Mouse (Mus musculus): ENCODE results near the gene Gm10142.
"Not testable (repeated sequence)": the region's sequence is repeated elsewhere in the genome, so short reads cannot be mapped to it uniquely, and the experiment has no call there.

Gm10142 gene

GRCm38 (mm10) chr10:77715507-77715906, at the start of gene Gm10142:
Gene Gm10142 (plus strand): TSS chr10:77715807.
- no peak for DNase-seq

- no peak for DNase-seq
Measured at GRCm38 (mm10) chr10:77666342-77666741, 49.3 kb upstream of the Gm10142 start.

DNA sequence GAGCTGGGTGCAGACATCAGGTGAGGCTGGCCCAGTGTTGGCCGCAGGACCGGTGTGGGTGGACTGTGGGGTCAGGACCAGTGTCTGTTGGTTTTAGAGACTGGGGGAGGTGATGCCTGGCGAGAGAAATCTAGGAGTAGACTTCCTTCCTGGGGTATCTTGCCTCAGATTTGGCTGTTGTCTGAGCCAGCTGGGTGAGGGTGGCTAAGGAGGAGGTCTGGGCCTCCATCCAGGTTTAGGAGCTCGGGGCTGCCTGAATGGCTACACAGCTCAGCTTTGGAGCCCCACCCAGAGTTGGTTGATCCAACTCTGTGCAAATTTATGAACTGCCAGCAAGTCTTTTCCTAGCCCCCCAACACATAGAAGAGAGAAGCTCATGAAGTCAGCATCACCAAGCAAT, 48.2 kb upstream of the Gm10142 start:
- no peak for DNase-seq

- DNase-seq = no peak
Measured at GRCm38 (mm10) chr10:77670710-77671109, 44.9 kb upstream of the Gm10142 start.

GRCm38 (mm10) chr10:77671519-77671918, 44.1 kb upstream of the Gm10142 start:
- DNase-seq = no peak

GRCm38 (mm10) chr10:77673765-77674164, 41.8 kb upstream of the Gm10142 start:
- DNase-seq = no peak

GRCm38 (mm10) chr10:77677562-77677961, 38.0 kb upstream of the Gm10142 start:
- no peak for DNase-seq

GRCm38 (mm10) chr10:77682994-77683393, 32.6 kb upstream of the Gm10142 start:
- no peak for DNase-seq

DNA sequence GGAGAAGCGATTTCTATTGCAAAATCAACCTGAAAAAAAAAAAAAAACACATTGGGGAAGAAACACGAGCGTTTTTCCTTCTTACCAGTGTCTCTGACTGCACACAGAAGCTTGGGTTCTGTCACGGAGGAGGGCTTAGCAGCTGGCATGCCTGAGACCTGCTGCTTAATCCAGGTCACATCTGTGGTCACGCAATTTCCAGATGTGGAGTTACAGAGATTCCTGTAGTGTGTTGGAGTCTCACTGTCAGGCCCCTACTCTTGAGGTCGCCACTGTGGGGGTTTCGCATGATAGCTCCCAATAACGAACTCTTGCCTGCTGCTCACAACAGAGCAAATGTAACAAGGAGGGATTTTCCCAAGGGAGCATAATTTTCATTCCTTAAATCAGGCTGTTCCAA, 31.4 kb upstream of the Gm10142 start:
- DNase-seq = no peak

GRCm38 (mm10) chr10:77685895-77686664, 29.5 kb upstream of the Gm10142 start, which contains the start of gene Tspear:
Gene Tspear (plus strand): TSS chr10:77686569.
- no peak for DNase-seq

DNA sequence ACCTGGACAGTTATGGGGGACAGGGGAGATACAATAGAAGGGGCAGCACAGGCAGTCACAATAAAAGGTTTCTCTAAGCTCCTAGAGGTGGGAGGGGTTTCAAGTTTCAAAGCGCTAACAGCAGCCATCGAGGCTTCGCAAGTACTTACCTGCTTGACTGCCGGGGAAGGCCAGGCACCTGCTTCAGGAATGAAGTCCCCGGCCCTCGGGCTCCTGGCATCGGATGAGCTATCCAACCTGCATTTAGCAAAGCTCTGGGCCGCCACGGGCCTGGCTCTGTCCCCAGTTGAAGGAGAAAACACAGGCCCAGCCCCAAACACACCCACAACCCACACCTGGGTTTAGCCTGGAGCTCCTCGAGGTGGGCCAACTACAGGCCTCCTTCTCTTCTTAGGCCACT, 28.6 kb upstream of the Gm10142 start:
- DNase-seq = no peak

DNA sequence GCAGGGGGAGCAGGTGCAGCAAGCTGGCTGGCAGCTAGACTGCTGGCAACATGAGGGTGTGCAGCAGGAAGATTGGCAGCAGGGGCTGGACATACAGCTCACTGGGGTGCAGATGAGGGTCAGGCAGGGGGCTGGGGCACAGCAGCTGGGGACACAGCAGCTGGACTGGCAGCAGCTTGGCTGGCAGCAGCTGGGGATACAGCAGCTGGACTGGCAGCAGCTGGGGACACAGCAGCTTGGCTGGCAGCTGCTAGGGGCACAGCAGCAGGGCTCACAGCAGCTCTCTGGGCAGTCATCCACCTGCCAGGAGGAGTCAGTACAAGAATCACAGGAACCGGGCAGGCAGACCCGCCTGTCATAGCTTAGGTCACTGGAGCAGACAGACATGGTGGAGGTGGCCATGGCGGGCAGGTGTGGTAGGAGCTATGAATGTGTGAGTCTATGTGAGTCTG, 25.2 kb upstream of the Gm10142 start, which contains the start of gene Gm19402:
Gm19402 (minus strand) TSS at position 402 of the 452 bp plus-strand sequence.
- not testable (repeated sequence) for DNase-seq

- no peak for DNase-seq
Measured at GRCm38 (mm10) chr10:77697133-77697532, 18.5 kb upstream of the Gm10142 start, which contains the start of gene Gm9508. Gene Gm9508 (minus strand): TSS chr10:77697233.

GRCm38 (mm10) chr10:77706326-77706725, 9.3 kb upstream of the Gm10142 start, which contains the start of gene Gm10272:
Gene Gm10272 (plus strand): TSS chr10:77706626.
- DNase-seq = no peak

- no peak for DNase-seq
Measured at GRCm38 (mm10) chr10:77709831-77710230, 5.8 kb upstream of the Gm10142 start.

- DNase-seq = not testable (repeated sequence)
Measured at GRCm38 (mm10) chr10:77711157-77711556, 4.5 kb upstream of the Gm10142 start, which contains the start of gene Gm10024. Gene Gm10024 (plus strand): TSS chr10:77711457.

- no peak for DNase-seq
Measured at GRCm38 (mm10) chr10:77713734-77714133, 1.9 kb upstream of the Gm10142 start.

DNA sequence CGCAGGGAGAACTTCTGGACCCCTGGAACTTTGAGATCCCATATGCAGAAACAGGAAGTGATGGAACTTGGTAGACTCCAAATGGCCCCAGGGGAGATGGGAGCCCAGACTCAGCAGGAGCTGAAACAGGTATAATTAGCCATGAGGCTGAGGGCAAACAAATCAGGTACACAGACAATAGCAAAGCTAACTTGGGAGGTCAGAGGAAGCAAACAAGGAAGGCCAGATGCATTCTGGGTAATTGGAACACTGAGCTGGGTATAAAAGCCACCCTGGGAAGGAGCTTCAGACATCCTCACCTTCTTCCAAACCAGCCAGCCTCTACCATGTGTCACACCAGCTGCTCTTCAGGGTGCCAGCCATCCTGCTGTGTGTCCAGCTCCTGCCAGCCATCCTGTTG, 4.7 kb downstream of the Gm10142 start, which contains the start of gene Krtap12-1:
Krtap12-1 (plus strand) TSS at position 301 of the 400 bp plus-strand sequence.
- not testable (repeated sequence) for DNase-seq

- DNase-seq = no peak
Measured at GRCm38 (mm10) chr10:77724855-77725254, 9.2 kb downstream of the Gm10142 start.

- peak; percentile 8 for DNase-seq
Measured at GRCm38 (mm10) chr10:77726186-77726585, 10.6 kb downstream of the Gm10142 start, which contains the start of gene Gm10100. Gene Gm10100 (plus strand): TSS chr10:77726486.

GRCm38 (mm10) chr10:77728280-77728679, 12.7 kb downstream of the Gm10142 start:
- DNase-seq = no peak

DNA sequence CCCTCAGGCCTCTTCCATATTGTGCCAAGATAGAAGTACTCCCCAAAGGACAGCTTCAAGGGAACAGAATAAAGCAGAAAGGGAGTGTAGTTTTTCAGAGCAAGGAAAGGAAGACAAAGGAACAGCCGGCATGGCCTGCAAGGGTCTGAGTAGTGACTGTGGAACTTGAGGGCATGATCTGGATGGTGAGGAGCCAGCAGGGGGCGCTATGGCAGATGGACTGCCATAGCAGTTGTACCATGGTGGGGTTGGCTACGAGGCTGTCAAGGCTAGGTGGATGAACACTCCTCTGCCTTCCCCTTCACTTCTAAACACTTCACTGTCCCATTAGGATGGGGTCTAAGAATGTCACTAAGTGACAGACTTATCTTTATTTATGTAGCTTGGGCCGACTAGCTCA, 13.6 kb downstream of the Gm10142 start:
- DNase-seq = no peak

DNA sequence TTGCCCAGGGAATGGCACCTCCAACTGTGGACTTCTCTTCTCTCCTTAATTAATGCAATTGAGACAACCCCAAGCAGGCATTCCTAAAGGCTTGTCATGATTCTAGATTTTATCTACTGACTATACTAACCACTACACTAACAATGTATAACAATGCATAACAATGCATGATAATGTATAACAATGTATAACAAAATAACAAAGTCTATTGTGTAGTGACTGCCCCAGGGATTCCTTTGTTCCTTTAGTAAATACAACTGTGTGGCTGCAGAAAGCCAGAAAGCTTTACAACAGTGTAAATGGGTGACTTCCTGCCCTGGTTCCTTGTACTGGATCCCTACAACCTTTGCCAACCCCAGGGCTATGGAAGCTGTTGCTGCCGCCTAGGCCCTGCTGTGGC, 20.3 kb downstream of the Gm10142 start:
- no peak for DNase-seq

GRCm38 (mm10) chr10:77738929-77739328, 23.3 kb downstream of the Gm10142 start:
- DNase-seq = no peak

All from cerebellum, adult 11 months (tissue).